Comparison of ENCODE assay signal across 20 mouse cellular contexts in genomic region chr11:46209884-46210283, GRCm38 (mm10). TPM values are rescaled to one million over a fixed set of nuclear protein-coding genes. Genes with fewer than 3 reads are reported as not detected.
DNase-seq lines count a peak whose midpoint lies in the region; ATAC-seq and TF ChIP-seq lines count a peak whose summit lies in the region.
"Had no signal": no experiment of that assay in that cellular context is flagged by ENCODE, and none has a peak within 500 bp of the region (broad histone marks: within the 10 kb centered on the region; RNA-seq: fewer than 3 reads in every experiment).

No protein-coding gene starts in this region.

- 40% methylated on average over 2 of the region's 2 CpGs for WGBS in hindbrain, embryonic 11.5 days
- WGBS in hindbrain, embryonic 14.5 days = 37% methylated on average over 2 of the region's 2 CpGs
- WGBS in intestine, postnatal 0 days = 36% methylated on average over 2 of the region's 2 CpGs

- TF ChIP-seq POLR2A in cortical plate, adult 2 months (IDR thresholded peaks at IDR 0.05; ENCODE audit: extremely low read depth, insufficient read depth, low read length) = no peak

- no peak for TF ChIP-seq CTCF in layer of hippocampus, adult 2 months (conservative IDR thresholded peaks at IDR 0.05)
- no peak for TF ChIP-seq CTCF in cortical plate, adult 2 months (IDR thresholded peaks at IDR 0.05; ENCODE audit: extremely low read depth, insufficient read depth, low read length)
- no peak for TF ChIP-seq CTCF in intestine, postnatal 0 days (IDR thresholded peaks at IDR 0.05; ENCODE audit: low read depth)

- H3K4me1 ChIP-seq in hindbrain, embryonic 11.5 days (replicated peaks; ENCODE audit: control insufficient read depth, insufficient read depth, low read length) = no peaks in the 10 kb centered on the region
- peaks cover under 1% of the 10 kb centered on the region; the same call in 1 of the 2 replicates for H3K4me1 ChIP-seq in hindbrain, embryonic 14.5 days (replicated peaks; ENCODE audit: control insufficient read depth, insufficient read depth, low read length)
- H3K4me1 ChIP-seq in cortical plate, adult 2 months (ENCODE audit: control insufficient read depth, insufficient read depth, low read length) = peaks cover 5% of the 10 kb centered on the region
- peaks cover 11% of the 10 kb centered on the region; the same call in 1 of the 2 replicates for H3K4me1 ChIP-seq in intestine, postnatal 0 days (replicated peaks; ENCODE audit: control insufficient read depth, insufficient read depth, low read length)

- no peak overlapping the region for H3K4me3 ChIP-seq in hindbrain, embryonic 11.5 days (ENCODE audit: low read depth, low read length)
- no peak overlapping the region for H3K4me3 ChIP-seq in hindbrain, embryonic 14.5 days (replicated peaks; ENCODE audit: low read length)
- H3K4me3 ChIP-seq in layer of hippocampus, adult 2 months = no peak overlapping the region
- H3K4me3 ChIP-seq in cortical plate, adult 2 months (ENCODE audit: insufficient read depth, low read length) = no peak overlapping the region
- H3K4me3 ChIP-seq in intestine, postnatal 0 days (ENCODE audit: low read depth, low read length) = no peak overlapping the region
- H3K4me3 ChIP-seq: heart, embryonic 15.5 days; limb, embryonic 13.5 days; liver, embryonic 15.5 days had no signal

- no peak for DNase-seq in hindbrain, embryonic 11.5 days (ENCODE audit: low spot score)
- DNase-seq in hindbrain, embryonic 14.5 days (ENCODE audit: low spot score) = no peak
- no peak for DNase-seq in layer of hippocampus, adult 2 months (ENCODE audit: low spot score in 2 of 2)
- no peak for DNase-seq in layer of hippocampus, adult 9-10 months (ENCODE audit: low spot score)
- DNase-seq in ovary, adult 18-20 months (ENCODE audit: low spot score) = no peak
- DNase-seq: adrenal gland, postnatal 10 days; cerebellum, adult 9-11 months; embryo, embryonic 11 days; gastrocnemius, postnatal 14 days; lung, postnatal 14 days; thymus, postnatal 36 days had no signal

- H3K9me3 ChIP-seq in hindbrain, embryonic 11.5 days (ENCODE audit: control insufficient read depth, low read length) = no peaks in the 10 kb centered on the region
- H3K9me3 ChIP-seq in hindbrain, embryonic 14.5 days (ENCODE audit: control insufficient read depth, low read length) = no peaks in the 10 kb centered on the region
- H3K9me3 ChIP-seq in intestine, postnatal 0 days (ENCODE audit: control insufficient read depth) = no peaks in the 10 kb centered on the region
- H3K9me3 ChIP-seq: G1E; heart, embryonic 15.5 days; limb, embryonic 13.5 days; liver, embryonic 15.5 days had no signal

- H3K27me3 ChIP-seq in hindbrain, embryonic 11.5 days (ENCODE audit: control insufficient read depth, insufficient read depth, low read length) = no peaks in the 10 kb centered on the region
- no peaks in the 10 kb centered on the region for H3K27me3 ChIP-seq in hindbrain, embryonic 14.5 days (ENCODE audit: control insufficient read depth, insufficient read depth, low read length)
- H3K27me3 ChIP-seq in intestine, postnatal 0 days (replicated peaks; ENCODE audit: control insufficient read depth, insufficient read depth, low read length) = no peaks in the 10 kb centered on the region
- H3K27me3 ChIP-seq: heart, embryonic 15.5 days; limb, embryonic 13.5 days; liver, embryonic 15.5 days had no signal

- no peak overlapping the region for H3K4me2 ChIP-seq in hindbrain, embryonic 11.5 days (replicated peaks; ENCODE audit: low read depth, low read length)
- H3K4me2 ChIP-seq in hindbrain, embryonic 14.5 days (replicated peaks) = no peak overlapping the region
- H3K4me2 ChIP-seq in intestine, postnatal 0 days (replicated peaks; ENCODE audit: low read depth) = no peak overlapping the region
- H3K4me2 ChIP-seq: heart, embryonic 15.5 days; limb, embryonic 13.5 days; liver, embryonic 15.5 days had no signal

- no peak overlapping the region for H3K9ac ChIP-seq in hindbrain, embryonic 11.5 days (ENCODE audit: low read depth, low read length)
- no peak overlapping the region for H3K9ac ChIP-seq in hindbrain, embryonic 14.5 days
- no peak overlapping the region for H3K9ac ChIP-seq in intestine, postnatal 0 days (ENCODE audit: low read depth, low read length)
- H3K9ac ChIP-seq: heart, embryonic 15.5 days; limb, embryonic 13.5 days; liver, embryonic 15.5 days had no signal

- H3K27ac ChIP-seq in hindbrain, embryonic 11.5 days (ENCODE audit: low read depth, low read length) = no peak overlapping the region
- no peak overlapping the region for H3K27ac ChIP-seq in hindbrain, embryonic 14.5 days
- peak overlapping the region; percentile 73 for H3K27ac ChIP-seq in layer of hippocampus, adult 2 months
- H3K27ac ChIP-seq in cortical plate, adult 2 months (ENCODE audit: insufficient read depth, low read length) = peak overlapping the region; percentile 84
- 0 out of 2 replicates have a peak overlapping the region, but pooled peaks have one; percentile 12 for H3K27ac ChIP-seq in intestine, postnatal 0 days (ENCODE audit: low read depth, low read length)
- H3K27ac ChIP-seq: heart, embryonic 15.5 days; limb, embryonic 13.5 days; liver, embryonic 15.5 days had no signal

- no peaks in the 10 kb centered on the region for H3K36me3 ChIP-seq in hindbrain, embryonic 11.5 days (ENCODE audit: control insufficient read depth, insufficient read depth, low read length)
- H3K36me3 ChIP-seq in hindbrain, embryonic 14.5 days (replicated peaks; ENCODE audit: control insufficient read depth, insufficient read depth) = peaks cover 62% of the 10 kb centered on the region
- H3K36me3 ChIP-seq in intestine, postnatal 0 days (ENCODE audit: control insufficient read depth, insufficient read depth) = no peaks in the 10 kb centered on the region
- H3K36me3 ChIP-seq: G1E; heart, embryonic 15.5 days; liver, embryonic 15.5 days had no signal

- ATAC-seq in hindbrain, embryonic 11.5 days (ENCODE audit: low FRiP score) = peak; percentile 14; the same call in 1 of the 2 replicates
- no peak for ATAC-seq in hindbrain, embryonic 14.5 days (ENCODE audit: low FRiP score)
- ATAC-seq in intestine, postnatal 0 days = no peak
- ATAC-seq in monocyte, adult 5-6 weeks (replicated peaks; ENCODE audit: insufficient number of reproducible peaks, low FRiP score, low TSS enrichment, poor library complexity, severe bottlenecking) = no peak

RNA-seq across cellular contexts. Expression of gene Fndc9, which starts 25.4 kb away (rescaled TPM):
- polyA plus RNA-seq in hindbrain, embryonic 11.5 days (2014; fragmentation: Nextera tagmentation; extraction: Ambion mirVana) = 0.68 and 1.0 TPM in 2 replicates
- 2.8 and 3.5 TPM in 2 replicates for polyA plus RNA-seq in hindbrain, embryonic 14.5 days (2014; fragmentation: Nextera tagmentation; extraction: Ambion mirVana)
- total RNA-seq in layer of hippocampus, adult 2 months (2021) = 1 to 10 TPM in 1 of 2 experiments, under 1 TPM in 1; 0.72 to 1.0 TPM
- polyA plus RNA-seq in cortical plate, adult 2 months (2012; rRNA removed) = 0.61 and 0.96 TPM in 2 replicates
- 0.10 and 0.17 TPM in 2 replicates for polyA plus RNA-seq in intestine, postnatal 0 days (2015; fragmentation: Nextera tagmentation; extraction: Ambion mirVana)
- 0.39 to 0.53 TPM in 2 of 3 replicates, not detected in the other for total RNA-seq in monocyte, adult 5-6 weeks (2017)
- total RNA-seq: adrenal gland, postnatal 10 days; gastrocnemius, postnatal 14 days; megakaryocyte-erythroid progenitor cell, adult 5-6 weeks had no signal
- polyA plus RNA-seq: G1E; heart, embryonic 15.5 days; spleen, adult 2 months had no signal

RNA-seq across cellular contexts. Expression of gene Nipal4, which starts 43.6 kb away (rescaled TPM):
- polyA plus RNA-seq in hindbrain, embryonic 11.5 days (2014; fragmentation: Nextera tagmentation; extraction: Ambion mirVana) = 0.96 and 1.6 TPM in 2 replicates
- polyA plus RNA-seq in hindbrain, embryonic 14.5 days (2014; fragmentation: Nextera tagmentation; extraction: Ambion mirVana) = 0.38 and 0.46 TPM in 2 replicates
- 1 to 10 TPM; 1.3 to 1.7 TPM for total RNA-seq in layer of hippocampus, adult 2 months (2021)
- polyA plus RNA-seq in cortical plate, adult 2 months (2012; rRNA removed) = 4.0 and 4.9 TPM in 2 replicates
- 2.1 and 2.9 TPM in 2 replicates for polyA plus RNA-seq in intestine, postnatal 0 days (2015; fragmentation: Nextera tagmentation; extraction: Ambion mirVana)
- not detected in 3 replicates for total RNA-seq in monocyte, adult 5-6 weeks (2017)
- total RNA-seq: G1E; megakaryocyte-erythroid progenitor cell, adult 5-6 weeks had no signal
- polyA plus RNA-seq: G1E had no signal

Comparison
In these comparisons a context has a peak if more than half of its experiments do, and no peak if none do; other contexts are left out.
1. H3K27ac ChIP-seq: peak in layer of hippocampus, adult 2 months (single experiment), cortical plate, adult 2 months (single experiment) and intestine, postnatal 0 days (single experiment); none in hindbrain, embryonic 11.5 days (single experiment) and hindbrain, embryonic 14.5 days (single experiment).